Mouse (Mus musculus): ENCODE results near the gene Gm38394.
"Not testable (repeated sequence)": the region's sequence is repeated elsewhere in the genome, so short reads cannot be mapped to it uniquely, and the experiment has no call there.

Gene Gm38394

DNA sequence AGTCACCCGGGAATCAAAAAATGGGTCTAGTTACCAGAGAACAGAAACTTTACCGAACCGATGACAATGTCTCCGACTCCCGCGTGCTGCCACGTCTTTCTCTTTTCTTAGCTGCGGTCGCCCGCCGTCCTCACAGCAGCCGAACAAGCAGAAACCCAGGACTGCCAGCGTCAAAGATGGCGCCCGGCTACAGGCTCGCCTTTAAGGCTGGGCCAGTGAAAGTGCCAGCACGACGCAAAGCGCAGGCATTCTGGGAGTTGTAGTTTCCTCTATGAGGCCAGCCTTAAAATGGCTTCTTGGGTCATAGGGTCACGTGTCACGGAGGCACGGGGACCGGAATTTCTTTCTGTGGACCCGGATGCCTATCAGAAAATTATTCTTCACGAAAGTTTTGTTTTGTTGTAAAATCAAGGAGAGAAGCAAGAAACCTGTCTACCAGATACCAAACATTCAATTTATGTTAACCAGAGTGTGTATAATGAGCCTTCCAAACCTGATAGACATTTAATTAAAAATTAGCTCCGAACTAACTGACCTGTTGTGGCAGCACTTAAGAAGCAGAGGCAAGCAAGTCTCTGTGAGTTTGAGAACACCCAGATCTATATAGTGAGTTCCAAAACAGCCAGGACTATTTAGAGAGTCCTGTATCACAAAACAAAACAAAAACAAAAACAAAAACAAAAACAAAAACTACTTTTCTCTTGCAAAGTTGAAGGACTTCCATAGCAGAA lies at the start of gene Gm38394:
Gene Gm38394 (minus strand): TSS at position 116 of the 731 bp plus-strand sequence.
- DNase-seq: peak; percentile 90

DNA sequence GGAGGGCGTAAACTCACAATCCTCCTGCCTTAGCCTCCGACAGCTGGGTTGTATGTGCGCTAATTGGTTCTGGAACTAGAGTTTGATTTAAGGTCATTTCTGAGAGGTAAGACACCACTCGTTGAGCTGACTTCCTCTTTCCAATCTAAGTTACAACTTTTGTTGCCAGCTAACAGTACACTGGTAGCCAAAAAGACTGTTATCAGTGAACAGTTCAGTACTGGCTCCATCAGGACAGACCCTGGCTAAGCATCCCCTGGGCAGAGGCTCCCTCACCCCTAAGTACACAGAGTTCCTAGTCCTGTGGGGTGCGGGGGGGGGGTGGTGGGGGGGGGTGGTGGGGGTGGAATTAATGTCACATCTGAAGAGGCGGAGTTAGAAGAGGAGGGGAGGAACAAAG lies 49.8 kb upstream of the Gm38394 start:
- no peak for DNase-seq

DNA sequence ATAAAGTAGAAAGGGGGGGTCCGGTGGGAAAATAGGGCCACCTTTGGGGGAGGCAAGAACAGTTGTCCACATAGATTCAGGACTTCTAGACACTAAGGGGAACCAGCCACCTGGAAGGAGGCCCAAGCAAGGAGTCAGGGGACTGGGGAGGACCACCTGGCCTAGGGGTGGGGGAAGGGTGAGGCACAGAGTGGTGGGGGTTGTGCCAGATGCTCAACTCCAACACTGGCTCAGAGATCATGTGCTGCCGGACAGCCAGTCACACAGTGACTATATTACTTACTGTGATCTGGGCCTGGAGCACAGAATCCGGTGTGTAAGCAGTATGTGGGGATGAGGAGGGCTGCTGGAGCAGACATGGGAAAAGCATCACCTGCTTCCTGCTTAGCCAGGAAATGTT lies 48.2 kb upstream of the Gm38394 start:
- DNase-seq: no peak

DNA sequence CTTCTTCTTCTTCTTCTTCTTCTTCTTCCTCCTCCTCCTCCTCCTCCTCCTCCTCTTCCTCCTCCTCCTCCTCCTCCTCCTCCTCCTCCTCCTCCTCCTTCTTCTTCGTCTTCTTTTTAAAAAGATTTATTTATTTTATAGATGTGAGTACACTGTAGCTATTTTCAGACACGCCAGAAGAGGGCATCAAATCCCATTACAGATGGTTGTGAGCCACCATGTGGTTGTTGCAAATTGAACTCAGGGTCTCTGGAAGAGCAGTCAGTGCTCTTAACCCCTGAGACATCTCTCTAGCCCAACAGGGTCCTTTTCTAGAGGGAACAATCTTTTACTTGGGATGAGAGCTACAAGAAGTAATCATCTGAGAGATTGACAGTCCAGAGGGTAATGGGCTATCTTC lies 40.7 kb upstream of the Gm38394 start:
- DNase-seq: not testable (repeated sequence)

DNA sequence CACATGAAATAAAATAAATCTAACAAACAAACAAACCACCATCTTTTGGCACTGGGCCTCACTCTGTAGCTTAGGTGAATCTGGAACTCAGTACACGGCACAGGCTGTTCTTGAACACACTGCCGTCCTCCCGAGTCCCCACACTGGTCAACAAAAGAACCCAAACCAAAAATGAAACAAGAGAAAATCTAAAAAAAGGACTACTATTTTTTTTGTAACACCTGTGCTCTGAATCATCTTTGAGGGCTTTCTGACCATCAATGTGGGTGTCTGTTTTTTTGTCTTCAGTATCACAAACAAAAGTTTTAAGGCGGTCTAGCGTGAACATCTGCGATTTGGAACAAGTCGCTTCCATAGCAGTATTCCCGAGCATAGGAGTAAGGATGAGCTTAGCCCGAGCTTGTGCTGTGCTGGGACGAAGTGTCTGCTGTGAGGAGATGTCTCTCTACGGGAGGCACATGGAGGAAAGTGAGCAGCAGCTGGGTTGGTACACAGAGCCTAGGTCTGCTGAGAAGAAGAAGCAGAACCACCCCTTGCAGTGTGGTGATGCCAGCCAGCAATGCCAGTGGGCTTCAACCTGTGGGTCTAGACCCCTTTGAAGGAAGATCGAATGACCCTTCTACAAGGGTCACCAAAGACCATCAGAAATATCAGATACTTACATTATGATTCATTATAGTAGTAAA lies 37.0 kb upstream of the Gm38394 start:
- no peak for DNase-seq

DNA sequence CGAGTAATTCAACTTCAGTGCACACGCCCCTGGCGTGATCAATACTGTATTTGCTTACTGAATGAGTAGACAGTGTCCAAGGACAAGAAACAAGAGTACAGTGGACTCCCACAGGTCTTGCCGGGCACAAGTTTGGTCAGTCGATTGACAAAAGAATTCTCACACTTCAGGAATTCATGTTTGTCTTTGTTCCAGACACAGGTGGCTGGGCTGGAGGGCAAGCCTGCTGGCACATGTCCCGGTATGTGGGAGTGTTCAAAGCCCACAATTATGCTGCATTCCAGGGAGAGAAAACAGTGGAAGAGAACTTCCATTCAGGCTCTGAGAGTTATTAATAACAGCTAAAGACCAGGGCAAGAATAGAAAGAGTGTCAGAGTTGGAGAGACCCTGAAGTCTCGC lies 34.8 kb upstream of the Gm38394 start:
- no peak for DNase-seq

DNA sequence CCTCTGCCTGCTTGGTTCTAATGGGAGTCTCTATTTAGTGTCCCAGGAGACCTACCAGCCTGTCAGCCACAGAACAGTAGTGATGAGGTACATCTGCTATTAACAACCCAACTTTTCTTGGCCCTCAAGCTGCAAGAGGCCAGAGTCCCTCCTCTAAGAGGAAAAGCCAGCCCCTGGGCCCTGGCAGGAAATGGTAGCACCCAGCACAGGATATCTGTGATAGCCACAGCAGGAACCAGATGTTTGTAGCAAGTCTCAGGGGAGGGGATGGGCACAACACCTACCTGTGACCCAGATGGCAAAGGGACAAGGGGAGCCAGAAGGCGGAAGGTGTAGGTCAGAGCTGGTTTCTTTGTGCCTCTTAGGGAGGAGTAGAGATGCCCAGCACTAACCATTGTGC lies 33.8 kb upstream of the Gm38394 start:
- DNase-seq: no peak

DNA sequence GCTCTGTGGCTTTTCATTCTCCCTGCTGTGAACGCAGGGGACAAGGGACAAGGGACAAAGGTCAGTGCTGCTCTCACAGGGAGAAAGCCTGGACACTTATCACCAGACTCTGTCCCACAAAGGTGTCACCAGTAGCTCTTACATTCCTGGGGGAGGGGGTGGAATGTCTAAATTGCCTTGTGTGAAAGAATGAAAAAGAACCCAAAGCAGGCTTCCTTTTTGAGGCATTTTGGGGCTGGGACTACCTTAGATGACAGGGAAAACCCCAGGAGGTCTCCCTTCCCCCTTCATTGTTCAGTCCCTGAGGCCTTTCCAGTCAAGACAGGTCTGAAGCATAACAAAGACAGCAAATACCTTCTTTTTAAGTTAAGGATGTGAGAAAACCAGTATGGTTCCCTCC lies 33.2 kb upstream of the Gm38394 start:
- no peak for DNase-seq

DNA sequence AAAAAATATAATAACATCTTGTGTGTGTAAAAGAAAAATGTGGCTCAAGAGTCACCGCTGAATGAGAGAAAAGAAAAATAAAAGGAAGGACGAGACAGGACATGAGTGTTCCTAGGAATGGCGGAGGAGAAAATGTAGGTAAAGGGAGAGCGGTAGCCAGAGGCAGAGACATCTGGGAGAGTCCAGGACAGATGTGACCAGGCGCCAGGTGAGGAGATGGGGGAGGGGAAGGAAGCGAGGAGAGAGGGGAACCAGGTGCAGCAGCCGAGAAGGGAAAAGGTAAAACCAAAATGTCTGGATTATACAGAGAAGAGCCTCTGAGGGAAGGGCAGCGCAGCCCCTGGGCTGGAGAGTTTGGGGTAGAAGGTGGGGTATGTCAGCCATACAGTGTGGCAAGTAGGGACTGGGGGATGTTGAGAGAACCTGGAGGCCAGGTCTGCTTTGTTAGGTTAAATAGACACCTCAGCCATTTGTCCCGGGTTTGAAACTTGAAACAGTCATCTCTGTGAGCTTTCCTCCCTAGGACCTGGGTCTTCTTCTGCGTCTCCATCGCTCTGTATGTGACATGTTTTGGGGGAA lies 32.5 kb upstream of the Gm38394 start:
- no peak for DNase-seq

DNA sequence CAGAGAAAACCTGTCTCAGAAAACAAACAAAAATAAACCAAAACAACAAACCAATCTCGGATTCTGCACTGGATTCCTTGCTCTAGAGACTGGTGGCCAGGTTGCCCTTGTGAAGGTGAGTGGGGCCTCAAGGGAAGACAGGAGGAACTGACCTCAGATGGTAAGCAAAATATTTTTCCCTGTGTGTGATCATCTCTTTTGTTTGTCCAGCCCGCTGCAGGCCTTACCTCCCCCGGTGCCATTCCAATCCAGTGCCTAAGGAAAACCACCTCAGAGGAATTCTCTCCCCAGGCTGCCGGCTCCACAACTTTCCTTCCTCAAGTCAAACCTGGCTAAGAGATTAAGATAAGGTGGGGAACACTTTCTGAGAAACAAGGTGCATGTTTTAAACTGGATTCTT lies 31.1 kb upstream of the Gm38394 start:
- no peak for DNase-seq

DNA sequence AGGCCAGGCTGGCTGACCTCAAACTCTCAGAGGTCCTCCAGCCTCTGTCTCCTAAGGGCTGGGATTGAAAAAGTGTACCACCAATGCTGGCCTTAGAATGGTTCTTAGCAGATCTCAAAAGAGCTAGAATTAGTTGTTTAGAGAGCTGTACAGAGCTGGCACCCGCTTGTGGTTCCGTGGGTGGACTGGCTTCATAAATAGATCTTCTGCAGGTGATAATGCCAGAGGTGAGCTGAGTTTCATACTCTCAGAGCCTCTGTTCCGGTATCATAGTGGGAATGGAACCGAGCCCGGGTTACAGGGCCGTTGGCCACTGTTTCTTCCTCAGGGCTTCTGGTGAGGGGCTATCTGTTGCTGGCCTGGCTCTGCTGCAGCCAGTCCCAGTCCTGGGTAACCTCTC lies 29.9 kb upstream of the Gm38394 start:
- DNase-seq: no peak

DNA sequence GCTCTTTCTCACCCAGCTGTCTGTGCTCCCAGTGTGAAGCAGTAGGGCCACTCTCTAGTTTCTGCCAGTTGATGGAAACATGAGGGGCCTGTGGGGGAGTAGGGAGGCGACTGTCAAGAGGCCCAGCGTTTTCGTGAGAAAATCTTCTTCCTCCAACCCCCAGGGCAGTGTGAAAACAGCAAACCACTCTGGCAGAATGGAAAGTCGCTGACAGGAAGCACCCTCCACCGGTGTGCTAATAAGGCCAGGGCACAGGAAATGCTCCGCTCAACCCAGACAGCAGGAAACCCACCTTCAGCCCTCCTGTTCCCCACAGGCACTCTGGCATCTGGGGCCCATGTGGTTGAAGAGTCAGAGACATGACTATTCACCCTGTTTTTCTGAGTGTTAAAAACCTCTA lies 28.8 kb upstream of the Gm38394 start, which contains the start of gene Lax1:
Gene Lax1 (minus strand): TSS at position 212 of the 400 bp plus-strand sequence.
- DNase-seq: no peak

DNA sequence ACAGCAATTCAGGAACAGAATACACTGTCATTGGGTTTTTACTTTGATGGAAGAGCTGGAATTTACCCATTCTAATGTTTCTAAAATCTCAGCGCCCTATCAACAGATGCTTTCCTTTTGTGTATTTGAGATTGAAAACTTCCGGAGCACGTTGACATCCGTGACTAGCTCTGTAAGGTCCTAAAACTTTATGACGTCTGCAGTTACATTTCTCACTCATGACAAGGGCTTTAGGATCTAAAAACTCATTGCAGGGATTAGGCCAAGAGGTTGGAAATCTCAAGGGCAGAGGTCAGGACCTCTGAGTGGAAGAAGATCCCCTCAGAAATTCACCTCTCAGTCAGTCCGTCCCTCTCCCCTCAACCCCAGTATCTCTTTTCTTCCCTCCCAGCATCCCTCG lies 27.2 kb upstream of the Gm38394 start:
- no peak for DNase-seq

DNA sequence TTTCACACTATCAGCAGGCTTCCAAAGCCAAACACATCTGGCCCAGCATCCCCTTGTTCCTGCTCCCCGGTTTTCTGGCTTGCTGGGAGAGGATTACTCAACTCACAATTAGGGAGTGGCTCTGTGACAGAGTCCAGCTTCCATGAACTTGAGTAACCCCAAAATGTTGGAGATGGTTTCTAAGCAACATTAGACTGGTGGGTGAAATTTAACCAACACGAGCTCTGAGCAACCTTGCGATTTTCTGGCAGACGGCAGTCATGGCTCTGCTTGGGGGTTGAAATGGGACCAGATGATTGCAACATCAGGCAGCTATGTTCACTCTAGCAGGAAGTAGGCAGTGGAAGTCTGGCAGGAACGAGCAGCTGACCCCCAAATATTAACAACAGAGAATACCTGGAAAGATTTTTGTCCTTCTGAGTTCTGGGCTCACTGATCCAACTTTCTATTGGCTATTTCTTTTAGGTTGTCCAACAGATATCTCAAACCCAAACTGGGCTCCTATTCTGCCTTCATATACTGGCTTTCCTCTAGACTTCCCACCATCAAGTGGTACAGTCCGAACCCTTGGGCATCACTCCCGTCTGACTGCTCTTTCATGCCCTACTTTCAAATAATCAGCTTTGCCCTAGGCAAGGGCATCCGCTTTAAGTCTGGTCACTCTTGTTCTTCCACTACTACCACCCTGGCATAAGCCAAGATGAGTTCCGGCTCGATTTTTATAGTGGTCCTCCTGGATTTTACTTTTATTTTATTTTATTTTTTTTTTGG lies 24.8 kb upstream of the Gm38394 start:
- DNase-seq: no peak

DNA sequence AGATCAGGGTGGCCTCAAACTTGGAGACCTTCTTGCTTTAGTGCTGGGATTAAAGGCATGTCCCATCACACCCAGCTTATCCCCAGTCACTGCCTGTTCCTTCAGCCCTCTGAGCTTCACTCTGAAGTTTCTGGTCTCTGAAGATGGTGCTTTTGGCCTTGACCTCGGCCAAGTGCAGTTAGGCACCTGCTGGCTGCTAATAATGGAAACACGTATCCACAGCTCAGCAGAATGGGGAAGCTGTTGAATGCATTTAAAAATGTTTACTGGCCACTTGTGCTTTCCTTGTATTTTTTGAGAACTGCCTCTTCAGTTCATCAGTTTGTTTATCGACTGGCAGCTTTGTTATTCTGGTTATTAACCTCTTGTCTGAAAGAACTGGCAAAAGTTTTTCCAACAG lies 10.7 kb upstream of the Gm38394 start:
- no peak for DNase-seq

DNA sequence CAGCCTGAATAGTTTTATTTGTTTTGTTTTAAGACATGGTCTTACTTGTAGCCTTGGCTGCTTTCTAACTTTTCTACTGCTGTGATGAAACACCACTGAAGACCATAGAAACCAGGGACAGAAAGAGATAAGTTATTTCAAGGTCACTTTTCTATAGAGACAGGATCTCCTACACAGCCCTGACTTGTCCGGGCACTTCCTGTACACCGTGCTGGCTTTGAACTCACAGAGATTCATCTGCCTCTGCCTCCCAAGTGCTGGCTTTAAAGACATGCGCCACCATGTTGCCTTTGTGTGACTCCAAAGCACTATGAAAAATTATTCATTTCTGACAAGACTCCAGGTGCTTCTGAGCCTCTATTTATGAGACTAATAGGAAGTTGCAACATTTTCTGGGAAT lies 10.1 kb upstream of the Gm38394 start:
- DNase-seq: no peak

DNA sequence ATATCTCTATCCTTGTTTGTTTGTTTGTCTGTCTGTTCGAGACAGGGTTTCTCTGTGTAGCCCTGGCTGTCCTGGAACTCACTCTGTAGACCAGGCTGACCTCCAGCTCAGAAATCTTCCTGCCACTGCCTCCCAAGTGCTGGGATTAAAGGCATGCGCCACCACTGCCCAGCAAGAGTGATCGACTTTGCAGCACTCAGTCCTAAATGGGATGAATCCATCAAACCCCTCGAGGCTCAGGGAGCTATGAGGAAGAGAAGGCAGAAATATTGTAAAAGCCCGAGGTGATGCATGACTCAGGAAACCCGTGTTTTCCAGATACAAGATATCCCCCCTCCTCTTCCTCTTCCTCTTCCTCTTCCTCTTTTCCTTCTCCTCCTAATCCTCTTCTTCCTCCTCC lies 9.7 kb upstream of the Gm38394 start:
- no peak for DNase-seq

DNA sequence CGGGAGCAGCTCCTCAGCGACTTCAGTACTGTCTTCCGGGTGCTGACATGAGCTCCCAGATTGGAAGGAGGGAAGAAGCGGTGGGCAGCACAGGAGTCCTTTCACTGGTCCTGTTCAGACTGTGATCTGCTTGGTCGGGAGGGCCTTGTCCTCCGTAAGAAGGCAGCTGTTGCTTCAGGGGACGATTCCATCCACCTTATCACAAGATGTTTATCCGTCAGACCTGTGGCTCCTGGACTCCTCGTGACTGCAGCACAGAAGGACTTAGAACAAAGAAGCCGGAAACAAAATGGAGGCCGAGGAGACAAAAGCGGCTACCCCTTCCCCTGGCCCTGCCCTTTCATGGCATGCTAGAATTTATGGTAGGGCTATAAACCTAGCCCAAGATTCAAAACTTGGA lies 9.1 kb upstream of the Gm38394 start:
- DNase-seq: no peak

DNA sequence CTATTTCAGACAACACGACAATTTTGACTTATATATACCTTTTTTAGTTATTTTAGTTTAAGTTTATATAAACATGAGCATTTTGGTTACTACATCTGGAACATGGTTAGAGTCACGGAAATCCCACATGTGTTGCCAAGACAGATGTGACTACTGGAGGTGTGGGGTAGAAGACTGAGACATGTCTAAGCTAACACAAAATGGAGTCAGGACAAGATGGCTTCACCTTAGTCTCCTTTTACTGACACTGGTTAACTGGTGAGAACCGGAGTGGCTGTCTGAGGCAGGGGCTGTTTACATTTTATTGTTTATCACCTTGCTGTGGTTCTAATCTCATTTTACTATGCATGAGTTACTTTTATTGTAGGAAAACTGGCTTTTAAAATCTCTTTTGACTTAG lies 7.5 kb upstream of the Gm38394 start:
- no peak for DNase-seq

DNA sequence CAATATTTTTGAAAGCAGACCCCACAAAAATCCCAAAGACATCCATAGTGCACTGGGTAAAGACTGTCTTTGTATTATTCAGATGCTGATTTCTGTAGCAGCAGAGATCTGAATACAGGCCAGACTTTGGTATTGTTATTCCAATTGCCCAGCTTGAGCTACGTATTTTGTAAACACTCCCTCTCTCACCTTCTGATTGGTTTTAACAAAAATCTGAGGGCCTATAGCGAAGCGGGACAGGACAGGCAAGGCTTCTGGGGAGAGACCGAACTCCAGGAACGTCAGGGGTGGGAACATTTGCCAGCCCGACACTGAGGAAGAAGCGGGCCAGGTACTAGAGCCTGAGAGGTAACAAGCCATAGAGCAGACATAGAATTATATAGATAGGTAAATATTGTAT lies 6.6 kb upstream of the Gm38394 start:
- DNase-seq: no peak

DNA sequence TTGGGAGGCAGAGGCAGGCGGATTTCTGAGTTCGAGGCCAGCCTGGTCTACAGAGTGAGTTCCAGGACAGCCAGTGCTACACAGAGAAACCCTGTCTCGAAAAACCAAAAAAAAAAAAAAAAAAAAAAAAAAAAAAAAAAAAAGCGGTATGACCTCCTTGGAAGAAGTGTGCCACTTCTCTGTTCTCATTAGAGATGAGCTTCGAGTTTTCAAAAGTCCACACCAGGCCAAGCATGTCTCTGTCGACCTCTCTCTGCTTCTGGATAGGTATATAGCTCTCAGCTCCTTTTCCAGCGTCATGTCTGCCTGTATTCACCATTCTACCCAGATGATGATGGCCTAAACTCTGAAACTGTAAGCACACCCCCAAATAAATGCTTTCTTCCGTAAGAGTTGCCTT lies 4.6 kb upstream of the Gm38394 start:
- DNase-seq: not testable (repeated sequence)

DNA sequence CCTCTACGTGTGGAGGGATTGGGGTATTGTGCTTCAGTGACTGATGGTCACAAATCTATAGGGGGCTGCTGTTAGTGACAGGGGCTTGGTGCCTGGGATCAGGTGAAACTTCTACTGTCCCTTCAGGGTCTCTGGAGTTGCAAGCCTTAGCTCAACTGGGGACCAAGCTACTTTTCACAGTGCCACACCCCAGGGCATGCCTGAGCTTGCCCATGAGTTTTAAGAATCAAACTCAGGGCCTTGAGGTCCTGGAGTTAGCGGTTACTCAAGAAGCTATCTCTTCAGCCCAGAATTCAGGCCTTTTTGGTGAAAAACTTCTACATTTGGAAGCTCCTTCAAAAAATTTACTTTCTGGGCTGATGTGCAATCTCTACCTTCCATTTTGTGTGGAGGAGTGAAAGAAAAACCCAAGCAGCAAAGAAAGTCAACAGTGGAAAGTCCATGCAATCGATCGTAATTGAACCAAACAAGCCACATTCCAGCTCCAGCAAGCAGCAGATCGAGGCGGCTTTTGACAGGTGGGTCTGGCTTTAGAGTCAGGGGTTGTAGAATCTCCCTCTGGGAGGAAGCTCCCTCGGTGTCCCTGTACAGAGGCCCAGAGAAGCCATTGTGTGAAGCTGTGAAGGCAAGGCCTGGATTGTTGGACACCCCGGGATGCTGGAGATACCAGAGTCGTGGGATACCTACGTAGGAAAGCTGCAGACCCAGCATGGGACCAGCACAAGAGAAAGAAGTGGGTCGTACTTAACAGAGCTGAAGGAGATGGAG lies 3.3 kb upstream of the Gm38394 start:
- DNase-seq: no peak

DNA sequence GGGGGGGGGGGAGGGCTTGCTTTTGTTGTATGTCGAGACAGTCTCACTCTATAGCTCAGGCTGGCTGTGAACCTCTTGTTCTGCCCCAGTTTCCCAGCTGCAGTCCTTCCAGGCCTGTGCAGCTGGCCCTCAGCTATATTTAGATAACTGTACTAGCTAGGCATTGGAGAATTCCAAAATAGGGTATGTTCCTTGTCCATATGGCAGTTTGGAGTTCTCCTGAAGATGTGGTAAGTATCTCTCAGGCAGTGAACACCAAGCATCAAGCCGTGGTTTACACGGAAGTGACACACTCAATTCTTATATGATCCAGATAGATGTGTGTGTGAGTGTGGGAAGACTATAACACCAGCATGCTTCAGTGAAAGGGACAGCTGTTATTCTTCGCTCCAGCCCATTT lies 2.3 kb upstream of the Gm38394 start:
- no peak for DNase-seq

Data from right cerebral cortex, postnatal 14 days (tissue).